Mouse (Mus musculus): Measurements from ENCODE around the gene Mmp9. TPM values are rescaled to one million over a fixed set of nuclear protein-coding genes. Genes with fewer than 3 reads are reported as not detected.

The Mmp9 gene
- total RNA-seq, 4 experiments from 2014 or later, result 1.5 to 2.2 (median 2.0) TPM

GRCm38 (mm10) chr2:164988777-164989176 is 48.2 kb downstream of the Mmp9 start:
- no peak for DNase-seq (ENCODE audit: low spot score in 2 of 2)

- DNase-seq (ENCODE audit: low spot score in 2 of 2), result no peak
Measured at GRCm38 (mm10) chr2:164991111-164991510, 50.5 kb downstream of the Mmp9 start.

- DNase-seq (ENCODE audit: low spot score in 2 of 2), result no peak
Measured at GRCm38 (mm10) chr2:164991808-164992207, 51.2 kb downstream of the Mmp9 start.

- no peak for DNase-seq (ENCODE audit: low spot score in 2 of 2)
Measured at GRCm38 (mm10) chr2:164994156-164994555, 53.6 kb downstream of the Mmp9 start.

GRCm38 (mm10) chr2:164994659-164995428 is 54.3 kb downstream of the Mmp9 start:
- DNase-seq (ENCODE audit: low spot score in 2 of 2), result no peak

- DNase-seq (ENCODE audit: low spot score in 2 of 2), result no peak
Measured at GRCm38 (mm10) chr2:164995976-164996375, 55.4 kb downstream of the Mmp9 start.

GRCm38 (mm10) chr2:164996848-164997720 is 56.5 kb downstream of the Mmp9 start:
- DNase-seq (ENCODE audit: low spot score in 2 of 2), result no peak

GRCm38 (mm10) chr2:164997721-164998428 is 57.3 kb downstream of the Mmp9 start:
- DNase-seq (ENCODE audit: low spot score in 2 of 2), result no peak

- no peak for DNase-seq (ENCODE audit: low spot score in 2 of 2)
Measured at GRCm38 (mm10) chr2:165001958-165002357, 61.4 kb downstream of the Mmp9 start.

- no peak for DNase-seq (ENCODE audit: low spot score in 2 of 2)
Measured at GRCm38 (mm10) chr2:165003108-165003507, 62.5 kb downstream of the Mmp9 start.

GRCm38 (mm10) chr2:165004237-165004636 is 63.7 kb downstream of the Mmp9 start:
- DNase-seq (ENCODE audit: low spot score in 2 of 2), result no peak

Other genes starting within 250 kb of the Mmp9 start
- not detected for gene Spint4, start 242.3 kb upstream of the Mmp9 start, total RNA-seq (2022)
- not detected for gene Spint5, start 225.5 kb upstream of the Mmp9 start, total RNA-seq (2022)
- gene Wfdc3, start 194.8 kb upstream of the Mmp9 start, total RNA-seq (2022), result 1 to 10 TPM in 3 of 4 experiments, under 1 TPM in 1; 0.99 to 2.4 (median 1.8) TPM
- gene Dnttip1, start 194.8 kb upstream of the Mmp9 start, total RNA-seq (2022), result 10 to 100 TPM; 32.6 to 36.7 (median 35.3) TPM
- gene Ube2c, start 170.9 kb upstream of the Mmp9 start, total RNA-seq (2022), result under 1 TPM in 3 of 4 experiments, not detected in 1; 0.33 to 0.81 (median 0.48) TPM
- 1 to 10 TPM in 1 of 4 experiments, not detected in 3; 1.4 TPM for gene Tnnc2, start 160.8 kb upstream of the Mmp9 start, total RNA-seq (2022)
- gene Snx21, start 155.0 kb upstream of the Mmp9 start, total RNA-seq (2022), result 10 to 100 TPM; 33.0 to 44.9 (median 39.9) TPM
- 10 to 100 TPM; 25.1 to 34.0 (median 27.7) TPM for gene Acot8, start 135.9 kb upstream of the Mmp9 start, total RNA-seq (2022)
- gene Zswim3, start 135.7 kb upstream of the Mmp9 start, total RNA-seq (2022), result 10 to 100 TPM in 1 of 4 experiments, 1 to 10 TPM in 3; 8.3 to 10.2 (median 9.5) TPM
- gene Zswim1, start 118.1 kb upstream of the Mmp9 start, total RNA-seq (2022), result 10 to 100 TPM; 22.2 to 25.1 (median 22.9) TPM
- 1 to 10 TPM in 1 of 4 experiments, under 1 TPM in 1, not detected in 2; 0.54 to 1.3 TPM for gene Spata25, start 112.2 kb upstream of the Mmp9 start, total RNA-seq (2022)
- gene Ctsa, start 107.9 kb upstream of the Mmp9 start, total RNA-seq (2022), result 100 to 1,000 TPM in 3 of 4 experiments, 10 to 100 TPM in 1; 96.9 to 242 (median 147) TPM
- gene Neurl2, start 107.3 kb upstream of the Mmp9 start, total RNA-seq (2022), result 1 to 10 TPM; 1.6 to 4.9 (median 3.6) TPM
- 100 to 1,000 TPM in 2 of 4 experiments, 10 to 100 TPM in 2; 81.0 to 114 (median 96.0) TPM for gene Pltp, start 83.1 kb upstream of the Mmp9 start, total RNA-seq (2022)
- 10 to 100 TPM; 40.5 to 62.8 (median 49.0) TPM for gene Pcif1, start 61.5 kb upstream of the Mmp9 start, total RNA-seq (2022)
- 10 to 100 TPM; 24.8 to 33.0 (median 29.0) TPM for gene Zfp335, start 29.0 kb upstream of the Mmp9 start, total RNA-seq (2022)
- 100 to 1,000 TPM; 370 to 437 (median 422) TPM for gene Slc12a5, start 20.0 kb downstream of the Mmp9 start, total RNA-seq (2022)
- gene Ncoa5, start 94.1 kb downstream of the Mmp9 start, total RNA-seq (2022), result 10 to 100 TPM; 46.2 to 63.5 (median 55.9) TPM
- gene Cd40, start 114.8 kb downstream of the Mmp9 start, total RNA-seq (2022), result 1 to 10 TPM in 1 of 4 experiments, under 1 TPM in 3; 0.22 to 1.0 (median 0.58) TPM
- not detected for gene 1700025C18Rik, start 150.0 kb downstream of the Mmp9 start, total RNA-seq (2022)

Measured in layer of hippocampus, adult 8-10 months (tissue).